Mouse (Mus musculus) heart, postnatal 4 days (tissue): ENCODE data around the gene Bend4. TPM values are rescaled to one million over a fixed set of nuclear protein-coding genes. Genes with fewer than 3 reads are reported as not detected.

ENCODE experiments used
- DNase-seq: peaks from one replicate; pipeline ENCODE4 v3.0.0; 2021
- total RNA-seq, 2 experiments: library from RNA; stranded (reverse); gene quantifications; 2 replicates each; pipeline ENCODE4 v1.2.3; 2021

Gene Bend4
- 10 to 100 TPM; 15.0 to 16.5 TPM for total RNA-seq

DNA sequence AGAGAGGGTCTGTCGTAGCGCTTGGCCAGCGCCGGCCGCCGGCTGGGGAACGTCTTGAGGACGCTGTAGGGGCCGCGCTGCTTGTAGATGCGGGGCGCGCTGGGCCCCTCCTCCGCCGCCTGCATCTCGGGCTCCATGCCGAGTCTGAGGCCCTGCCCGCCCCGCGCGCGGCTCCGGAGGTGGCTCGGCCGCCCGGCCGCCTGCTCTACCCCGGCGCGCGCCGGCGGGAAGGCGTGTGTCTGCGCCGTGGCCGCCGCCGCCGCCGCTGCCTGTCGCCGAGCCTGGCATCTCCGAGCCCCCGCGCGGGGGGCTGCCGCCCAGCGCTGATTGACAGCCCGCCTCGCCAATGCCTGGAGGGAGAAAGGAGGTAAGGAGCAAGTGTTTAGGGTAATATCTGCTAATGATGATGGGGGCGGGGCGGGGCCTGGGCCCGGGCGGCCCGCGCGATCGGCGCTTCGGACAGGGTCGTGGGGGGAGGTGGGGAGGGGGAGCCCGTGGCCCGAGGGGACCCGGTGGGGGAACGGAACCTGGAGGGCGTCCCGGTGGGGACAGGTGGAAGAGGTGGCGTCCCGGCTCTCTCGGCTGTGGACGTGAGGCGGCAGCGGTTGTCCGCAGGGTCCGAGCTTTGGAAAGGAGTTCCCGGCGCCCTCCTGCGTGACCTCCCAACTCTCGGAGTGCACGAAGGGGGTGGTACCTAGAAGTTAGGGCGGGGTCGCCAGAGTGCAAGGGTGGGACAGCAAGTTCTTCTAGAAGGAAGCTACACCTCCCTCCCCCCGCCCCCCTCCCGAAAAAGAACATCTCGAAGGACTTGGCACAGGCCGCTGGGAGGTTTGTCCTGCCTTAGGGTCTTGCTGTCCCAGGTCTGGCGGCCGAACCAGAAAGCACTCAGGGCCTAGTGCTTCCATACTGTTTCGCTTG is at the start of gene Bend4:
Bend4 (minus strand) TSS at position 868 of the 918 bp plus-strand sequence.
- peak; percentile 85 for DNase-seq

DNA sequence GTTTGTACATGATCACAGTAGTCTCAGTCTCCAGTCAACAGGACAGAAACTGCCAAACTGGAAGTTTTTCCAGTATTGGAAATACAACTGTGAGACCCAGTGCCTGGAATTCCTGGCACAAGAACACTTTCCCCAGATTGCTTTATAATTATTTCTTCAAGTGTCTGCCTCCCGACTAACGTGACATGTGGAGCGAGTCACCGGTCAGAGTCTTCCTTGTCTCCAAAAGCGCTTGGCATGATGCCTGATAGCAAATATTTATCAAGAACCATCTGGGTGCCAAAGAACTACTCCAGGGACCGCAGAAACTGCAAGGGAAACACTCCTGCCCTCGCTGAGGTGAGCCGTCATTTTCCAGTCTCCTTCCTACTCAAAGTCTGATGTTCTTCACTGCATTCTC is 45.6 kb upstream of the Bend4 start:
- no peak for DNase-seq

DNA sequence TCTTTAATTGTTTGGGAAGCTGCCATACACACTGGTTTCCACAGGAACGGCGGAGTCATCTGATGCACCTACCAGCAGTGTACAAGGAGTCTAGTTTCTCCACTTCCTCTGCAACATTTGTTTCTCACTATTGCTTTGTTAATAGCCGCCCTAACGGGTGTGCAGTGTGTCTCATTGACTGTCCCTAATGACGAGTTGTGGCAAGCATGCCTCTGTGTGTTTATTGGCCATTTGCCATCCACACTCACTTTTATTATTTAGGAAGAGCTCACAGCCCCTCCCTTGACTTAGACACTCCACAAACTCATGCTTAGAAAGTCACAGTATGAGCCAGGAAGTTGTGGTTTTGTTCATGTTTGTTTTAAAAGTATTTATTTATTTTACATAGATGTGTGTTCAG is 45.0 kb upstream of the Bend4 start:
- no peak for DNase-seq

DNA sequence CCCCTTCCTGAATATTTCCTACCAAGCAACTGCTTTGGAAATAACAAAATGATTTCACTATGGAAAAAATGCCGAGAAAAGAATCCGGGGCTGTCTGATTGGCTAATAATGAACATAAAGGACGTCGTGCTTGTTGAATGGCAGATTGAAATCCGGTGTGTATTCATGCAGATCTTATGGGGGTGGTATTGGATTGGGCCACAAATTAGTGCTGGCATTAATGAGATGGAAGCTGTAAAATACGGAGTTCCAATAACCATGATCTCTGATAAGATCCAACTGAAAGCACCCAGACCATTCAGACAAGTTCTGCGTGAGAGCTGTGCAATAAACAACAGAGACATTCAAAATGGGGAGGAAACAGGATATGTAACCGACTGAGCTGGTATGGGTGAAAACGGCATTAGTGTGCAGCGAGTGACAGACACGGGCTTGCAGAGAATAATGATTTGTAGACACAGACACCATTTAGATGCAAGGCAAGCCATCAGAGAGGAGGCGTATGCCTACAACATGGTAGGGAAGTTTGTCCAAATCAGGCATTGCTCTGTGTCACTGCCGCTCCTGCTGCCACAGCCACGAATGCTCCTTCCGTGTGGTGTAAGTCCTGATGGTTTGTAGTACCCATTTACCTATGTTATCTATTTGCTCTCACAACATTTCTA is 38.9 kb upstream of the Bend4 start:
- no peak for DNase-seq

DNA sequence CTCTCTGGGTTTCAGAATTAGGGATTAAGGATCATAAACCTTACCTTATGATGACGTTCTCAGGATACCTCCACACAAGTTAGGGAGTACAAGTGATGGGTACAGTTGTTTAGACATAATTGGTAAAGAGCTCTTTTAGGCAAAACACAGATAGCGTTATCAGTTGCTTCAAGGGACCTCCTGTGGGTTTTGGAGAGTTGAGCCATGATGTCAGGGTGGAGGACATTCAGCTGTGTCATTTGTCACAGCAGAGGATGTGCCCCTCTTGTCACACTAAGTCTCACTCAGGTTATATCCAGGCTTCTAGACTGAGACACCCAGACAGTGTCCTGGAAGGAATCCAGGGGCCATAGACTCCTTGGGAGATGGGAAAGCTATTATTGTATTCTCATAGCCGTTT is 36.8 kb upstream of the Bend4 start:
- no peak for DNase-seq

DNA sequence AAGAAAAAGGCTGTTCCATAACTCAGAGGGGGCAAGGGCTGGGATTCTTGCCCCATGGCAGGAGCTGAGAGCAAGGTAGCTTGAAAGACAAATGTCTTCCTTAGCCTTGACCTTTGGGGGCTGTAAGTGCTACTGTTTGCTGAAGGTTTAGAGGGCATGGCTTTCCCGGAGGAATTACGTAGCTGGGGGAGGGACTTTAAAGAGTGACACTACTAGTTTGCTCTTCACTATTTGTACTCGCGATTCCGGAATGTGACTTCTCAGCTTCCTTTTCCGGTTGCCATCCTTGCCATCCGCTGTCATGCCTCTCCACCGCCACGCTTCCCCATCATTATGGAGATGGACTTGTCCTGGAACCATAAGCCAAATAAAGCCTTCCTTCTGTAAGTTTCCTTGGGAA is 35.5 kb upstream of the Bend4 start:
- DNase-seq: no peak

DNA sequence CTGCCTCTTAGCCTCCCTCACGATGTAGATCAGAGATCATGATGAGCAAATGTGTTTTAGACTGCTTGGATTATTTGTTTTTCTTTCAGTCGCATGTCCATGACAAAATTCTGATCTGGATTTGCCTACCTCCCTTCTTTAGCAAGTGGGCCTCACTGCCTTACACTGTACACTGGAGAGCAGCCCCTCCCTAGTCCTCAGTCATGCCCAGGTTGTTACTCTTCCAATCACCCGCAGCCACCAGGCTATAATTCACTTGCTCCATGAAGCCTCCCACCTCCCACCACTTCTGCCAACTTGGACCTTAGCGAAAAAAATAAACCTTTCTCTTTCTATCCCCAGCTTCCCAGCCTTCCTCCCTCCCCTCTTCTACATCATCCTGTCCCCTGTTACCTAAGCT is 34.2 kb upstream of the Bend4 start:
- DNase-seq: no peak

DNA sequence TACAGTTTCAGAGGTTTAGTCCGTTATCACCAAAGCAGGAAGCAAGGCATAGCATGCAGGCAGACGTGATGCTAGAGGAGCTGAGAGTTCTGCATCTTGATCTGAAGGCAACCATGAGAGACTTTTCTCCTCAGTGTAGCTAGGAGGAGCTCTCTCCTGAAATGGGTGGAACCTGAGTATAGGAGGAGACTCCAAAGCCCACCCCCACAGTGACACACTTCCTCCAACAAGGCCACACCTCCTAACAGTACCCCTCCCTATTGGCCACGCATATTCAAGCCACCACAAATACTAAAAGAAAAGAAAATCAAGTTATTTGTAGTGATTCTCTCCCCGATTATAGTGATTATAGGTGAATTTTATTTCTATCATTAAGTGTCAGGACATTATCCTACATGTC is 28.7 kb upstream of the Bend4 start:
- no peak for DNase-seq

DNA sequence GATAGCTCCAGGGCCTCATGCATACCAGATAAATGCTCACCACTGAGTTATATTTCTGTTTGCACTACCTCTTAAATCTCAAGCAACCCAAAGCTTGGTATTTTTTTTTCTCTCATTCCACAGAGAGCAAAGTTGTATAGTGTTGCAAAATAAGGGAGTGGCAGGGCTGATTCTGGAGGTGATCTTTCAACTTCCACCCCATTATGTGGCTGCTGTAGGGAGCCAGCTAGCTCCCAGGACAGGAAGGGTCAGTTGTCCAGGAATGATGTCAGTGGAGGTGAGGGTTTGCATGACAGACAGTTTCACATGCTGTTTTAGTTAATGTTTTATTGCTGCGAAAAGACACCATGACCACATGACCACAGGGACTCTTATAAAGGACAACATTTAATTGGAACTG is 26.2 kb upstream of the Bend4 start:
- no peak for DNase-seq

DNA sequence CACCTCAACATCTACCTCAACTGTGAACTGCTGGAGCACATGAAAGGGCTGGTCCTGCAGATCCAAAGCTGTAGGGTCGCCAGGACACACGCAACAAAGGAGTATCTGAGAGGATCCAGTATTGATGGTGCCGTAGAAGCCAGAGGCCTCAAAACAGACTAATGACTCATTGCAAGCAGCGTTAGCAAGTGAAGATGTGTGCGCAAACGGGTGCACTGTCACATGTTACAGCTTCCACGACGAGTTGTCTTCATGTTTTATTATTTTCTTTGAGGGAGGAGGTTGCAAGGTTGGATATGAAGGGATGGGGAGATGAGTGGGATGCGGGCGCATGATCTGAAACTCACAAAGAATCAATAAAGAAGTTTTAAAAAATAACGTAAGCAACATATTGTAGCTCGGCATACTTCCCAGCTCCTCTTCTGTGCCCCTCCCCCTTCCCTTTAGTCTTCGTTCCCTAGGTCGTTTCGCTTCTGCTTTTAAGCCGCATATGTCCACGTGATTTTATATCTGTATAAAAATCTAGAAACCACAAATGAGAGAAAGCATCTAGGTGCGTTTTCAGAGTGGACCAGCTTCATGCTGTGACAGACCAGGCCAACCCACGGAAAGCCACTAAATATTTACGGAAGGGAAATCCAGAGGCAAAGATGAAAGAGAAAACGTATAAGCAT is 22.0 kb upstream of the Bend4 start:
- no peak for DNase-seq

DNA sequence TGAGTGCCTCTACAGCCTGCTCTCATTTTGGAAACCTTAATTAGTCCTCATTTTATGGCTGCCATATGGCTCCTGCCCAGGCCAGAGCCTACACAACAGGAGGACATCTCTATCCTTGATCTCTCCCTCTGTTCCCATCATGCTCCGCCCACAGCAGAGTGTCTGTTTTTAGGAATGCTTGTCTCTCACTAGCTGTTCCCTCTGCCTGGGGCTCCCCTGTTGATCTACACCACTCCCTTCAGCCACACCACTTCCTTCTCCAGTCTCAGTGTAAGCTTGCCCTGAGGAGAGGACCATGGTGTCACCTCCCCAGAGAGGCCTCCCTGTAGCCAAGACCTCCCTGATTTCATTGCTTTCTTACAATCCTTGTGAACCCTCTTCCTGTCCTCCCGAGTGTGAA is 18.4 kb upstream of the Bend4 start:
- DNase-seq: no peak

DNA sequence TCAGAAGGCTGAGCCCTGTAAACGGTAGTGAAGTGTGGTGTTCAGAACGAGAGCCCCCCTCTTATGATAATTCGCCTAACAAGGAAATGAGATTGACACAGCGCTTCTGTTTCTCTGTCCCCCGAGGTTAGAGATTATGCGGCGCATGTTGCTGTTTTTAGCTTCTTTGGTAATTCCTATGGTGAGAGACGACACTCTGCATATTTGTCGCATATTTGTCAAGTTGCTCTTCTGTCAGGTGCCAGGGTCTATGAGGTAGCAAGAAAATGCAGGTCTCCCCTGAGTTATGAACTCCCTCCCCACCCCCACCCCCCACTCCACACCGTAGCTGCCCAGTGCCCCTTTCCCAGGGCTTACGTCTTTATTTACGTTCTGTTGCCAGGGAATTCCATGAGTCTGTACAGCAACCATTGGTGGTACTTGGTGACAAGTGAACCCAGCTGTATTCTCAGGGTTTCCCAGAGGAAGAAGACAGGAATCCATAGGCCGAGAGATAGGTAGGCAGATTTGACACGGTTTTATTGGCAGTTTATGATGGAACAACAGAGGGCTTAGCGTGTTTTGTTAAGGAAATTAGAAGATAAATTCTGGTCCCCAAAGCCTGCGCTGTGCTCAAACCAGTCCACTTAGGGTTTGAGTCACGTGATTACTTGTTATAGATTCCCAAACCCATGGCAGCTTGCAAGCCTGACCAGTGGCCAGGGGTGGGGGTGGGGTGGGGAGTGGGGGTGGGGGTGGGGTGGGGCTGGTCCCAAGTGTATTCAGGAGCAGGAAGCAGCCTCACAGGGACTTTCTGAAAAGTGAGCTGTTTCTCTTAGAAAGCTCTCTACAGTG is 16.3 kb upstream of the Bend4 start:
- no peak for DNase-seq

DNA sequence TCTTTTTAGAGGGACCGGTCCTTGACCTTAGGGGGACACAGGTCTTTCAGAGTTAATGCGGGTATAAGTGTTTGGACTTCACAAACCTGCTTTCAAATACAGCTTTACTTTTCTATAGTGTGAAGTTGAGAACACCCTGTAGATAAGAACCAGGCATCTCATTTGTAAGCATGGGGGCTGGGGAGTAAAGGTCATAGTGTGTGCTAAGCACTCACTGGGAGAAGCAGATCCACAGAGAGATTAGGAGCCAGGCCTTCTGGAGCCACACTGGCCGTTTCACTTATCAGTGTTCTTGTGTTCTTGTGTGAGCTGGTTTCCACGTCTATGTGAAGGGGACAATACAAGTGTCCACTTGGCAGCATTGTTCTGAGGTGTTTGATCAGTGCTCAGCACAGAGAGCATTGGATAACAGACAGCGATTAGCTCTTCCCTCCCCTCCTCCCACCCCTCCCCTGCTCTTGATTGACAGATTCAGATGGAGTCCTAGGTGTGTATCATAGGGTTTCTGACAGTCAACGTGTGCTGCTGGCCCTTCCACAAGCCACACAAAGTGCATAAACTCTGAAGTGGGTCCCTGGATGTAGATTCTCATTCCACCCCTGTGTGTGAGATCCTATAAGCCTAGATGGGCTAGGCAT is 14.8 kb upstream of the Bend4 start:
- DNase-seq: no peak

DNA sequence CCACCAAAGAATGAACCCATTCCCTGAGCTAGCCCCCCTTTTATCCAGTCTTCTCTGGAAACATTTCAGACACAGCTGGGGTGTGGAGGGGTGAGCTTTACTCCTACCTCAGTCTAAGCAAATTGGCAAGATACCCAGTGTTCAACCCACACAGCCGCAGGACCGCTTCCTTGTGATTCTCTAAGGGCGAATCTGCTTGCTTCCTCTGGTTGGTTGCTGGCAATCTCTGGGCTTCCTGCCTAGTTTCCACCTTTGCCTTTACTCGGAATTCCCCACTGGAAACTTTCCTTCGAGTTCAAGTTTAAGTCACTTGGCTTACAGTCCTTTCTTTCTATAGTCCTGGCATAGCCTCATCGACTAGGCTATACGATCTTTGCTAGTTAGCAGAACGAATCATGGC is 12.5 kb upstream of the Bend4 start:
- DNase-seq: peak; percentile 20

DNA sequence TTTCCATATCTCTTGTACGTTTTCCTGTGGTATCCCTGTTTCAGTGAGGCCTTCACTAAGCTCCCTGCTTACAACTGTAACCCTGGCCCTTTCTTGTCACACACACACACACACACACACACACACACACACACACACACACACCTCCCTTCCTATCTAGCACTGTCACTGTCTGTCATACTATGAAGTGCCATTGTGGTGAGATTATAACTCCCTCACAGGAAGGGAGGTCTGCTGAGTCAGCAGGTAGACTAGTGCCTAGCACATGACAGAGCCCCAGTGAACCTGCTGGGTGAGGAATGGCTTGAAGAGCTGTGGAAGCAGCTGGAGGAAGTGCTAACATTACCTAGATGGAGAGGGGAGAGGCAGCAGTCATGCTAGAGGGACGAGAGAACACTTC is 9.3 kb upstream of the Bend4 start:
- DNase-seq: no peak

DNA sequence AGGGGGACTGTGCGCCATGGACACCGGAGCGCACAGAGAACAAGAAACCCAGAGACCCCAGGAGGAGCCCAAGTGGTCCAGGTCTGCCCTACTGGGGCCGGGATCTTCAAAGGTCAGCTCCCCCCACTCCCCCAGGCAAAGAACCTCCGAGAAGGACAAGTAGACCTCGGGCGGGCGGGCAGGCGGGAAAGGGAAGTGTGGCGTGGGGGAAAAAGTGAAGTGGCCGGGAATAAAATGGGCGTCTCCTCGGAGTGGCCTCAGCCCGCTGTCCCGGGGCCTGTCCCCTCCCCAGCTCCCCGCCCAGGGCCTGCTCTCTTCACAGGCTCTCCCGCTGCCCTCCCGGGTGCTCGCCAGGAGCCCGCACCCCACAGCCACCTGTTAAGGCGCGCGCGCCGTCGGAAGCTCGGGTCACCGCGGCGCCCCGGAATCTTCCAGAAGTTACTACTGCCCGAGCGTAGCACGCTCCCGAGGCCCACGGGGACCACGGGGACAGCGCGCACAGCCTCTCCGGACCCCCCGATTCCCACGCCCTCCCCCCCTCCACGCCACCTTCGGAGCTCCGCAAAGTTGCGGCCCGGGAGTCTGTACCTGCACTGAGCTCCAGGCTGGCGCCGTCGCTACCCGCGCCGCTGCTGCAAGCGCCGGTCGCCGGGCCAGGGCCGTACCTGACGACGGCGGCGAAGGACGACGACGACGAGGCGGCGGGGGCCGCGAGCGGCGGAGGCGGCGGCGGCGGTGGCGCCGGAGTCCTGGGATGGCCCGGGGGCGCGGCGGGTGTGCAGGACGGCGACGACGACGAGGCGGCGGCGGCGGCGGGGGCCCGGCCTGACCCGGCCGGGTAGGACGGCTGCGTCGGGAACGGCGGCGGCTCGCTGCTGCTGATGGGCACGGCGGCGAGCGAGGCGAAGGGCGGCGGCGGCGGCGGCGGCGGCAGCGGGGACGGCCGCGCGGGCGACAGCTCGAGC is 1.4 kb downstream of the Bend4 start:
- DNase-seq: peak; percentile 44

DNA sequence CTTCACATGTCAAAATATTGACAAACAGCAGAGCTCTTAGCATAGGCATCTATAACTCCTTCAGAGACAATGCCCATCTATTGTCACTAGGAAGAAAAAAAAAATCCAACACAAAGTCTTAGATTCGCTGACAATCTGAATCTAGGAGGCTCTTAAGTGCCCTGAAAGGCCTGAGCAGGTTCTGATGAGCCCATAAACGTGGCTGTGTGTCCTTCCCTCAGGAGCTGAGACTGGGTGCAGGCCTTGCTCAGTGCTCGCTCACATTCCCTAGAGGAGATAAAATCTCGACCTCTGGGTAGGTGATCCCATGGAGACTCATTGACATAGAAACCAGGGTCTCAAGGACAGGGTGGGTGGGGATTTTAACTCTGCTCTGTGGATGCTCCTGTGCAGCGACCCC is 2.1 kb downstream of the Bend4 start:
- DNase-seq: no peak

DNA sequence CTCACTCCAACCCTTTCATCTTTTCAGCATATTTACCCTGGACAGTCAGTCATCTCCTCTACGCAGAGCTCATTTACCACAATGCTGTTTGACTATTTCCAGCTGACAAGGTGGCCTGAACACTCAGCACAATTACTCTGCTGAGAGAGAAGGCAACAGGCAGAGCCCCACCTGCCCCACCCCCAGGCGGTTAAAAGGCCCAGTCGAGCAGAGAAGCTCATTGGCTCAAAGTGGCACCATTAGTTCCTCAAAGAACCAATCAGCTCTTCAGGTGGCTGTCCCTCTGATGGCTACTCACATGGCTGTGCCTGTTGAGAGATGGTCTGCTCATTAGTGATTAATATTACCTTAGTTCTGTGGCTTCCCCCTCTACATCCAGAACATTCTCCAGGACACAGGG is 3.5 kb downstream of the Bend4 start:
- DNase-seq: no peak

DNA sequence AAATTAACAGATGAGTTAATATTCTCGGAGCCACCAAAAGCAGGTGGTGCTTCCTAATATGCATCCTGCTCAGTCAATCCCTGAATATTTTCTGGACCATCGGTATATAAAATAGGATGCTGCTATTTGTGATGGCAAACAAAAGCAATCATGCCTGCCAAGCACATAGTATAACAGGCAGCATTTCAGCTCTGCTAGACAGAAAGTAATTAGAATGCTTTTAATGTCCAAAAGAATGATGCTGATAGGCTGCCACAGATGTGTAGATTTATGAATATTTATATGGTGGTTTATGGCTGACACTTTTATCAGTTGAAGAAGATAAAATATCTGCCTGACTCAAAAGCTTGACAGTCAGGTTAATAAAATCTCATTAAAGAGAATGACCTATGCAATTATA is 4.1 kb downstream of the Bend4 start:
- DNase-seq: no peak

DNA sequence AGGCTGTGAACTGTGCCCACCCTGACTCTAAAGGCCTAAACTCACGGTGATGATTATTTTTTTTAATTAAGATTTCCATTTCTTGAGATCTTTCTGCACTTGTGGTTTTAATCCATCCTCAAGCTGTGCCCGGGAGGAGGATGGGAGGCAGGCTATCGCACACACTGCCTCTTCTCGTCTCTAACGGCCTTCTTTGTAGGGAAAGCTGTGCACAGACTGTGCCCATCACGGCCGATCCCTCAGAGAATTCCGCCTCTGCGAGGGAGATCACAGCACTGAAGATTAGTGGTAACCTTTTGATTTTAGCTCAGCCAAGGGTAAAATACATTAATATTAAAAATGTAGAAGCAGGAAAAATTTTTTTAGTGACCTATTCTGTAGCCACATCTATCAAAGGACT is 4.8 kb downstream of the Bend4 start:
- no peak for DNase-seq

DNA sequence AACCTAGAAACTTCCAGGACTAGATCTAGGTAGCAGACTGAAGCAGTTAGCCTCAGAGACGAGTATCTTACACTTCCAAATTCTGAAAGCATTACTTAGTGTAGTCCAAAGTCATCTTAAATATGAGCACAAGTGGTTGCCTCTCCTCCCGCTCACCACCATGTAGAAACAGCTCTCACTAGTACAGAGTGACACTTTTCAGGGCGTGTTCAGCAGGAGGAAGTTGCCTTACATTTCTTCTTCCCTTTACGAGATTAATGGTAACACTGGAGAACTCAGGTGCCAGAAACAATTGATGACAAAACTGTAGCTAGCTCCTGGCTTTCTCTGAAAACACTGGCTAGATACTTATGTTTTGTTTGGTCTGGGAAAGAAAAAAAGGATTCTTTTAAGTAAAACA is 8.7 kb downstream of the Bend4 start:
- DNase-seq: no peak
